Mouse (Mus musculus): ENCODE data around the gene Ube3b.

GRCm38 (mm10) chr5:114434359-114434758 is 54.0 kb downstream of the Ube3b start:
- TF ChIP-seq CTCF (IDR thresholded peaks at IDR 0.05; ENCODE audit: control insufficient read depth, insufficient read depth, insufficient read length) = no peak
- no peak for TF ChIP-seq USF1 (IDR thresholded peaks at IDR 0.05; ENCODE audit: low read depth)
- no peak for TF ChIP-seq MAX (IDR thresholded peaks at IDR 0.05)
- TF ChIP-seq FOSL1 (IDR thresholded peaks at IDR 0.05; ENCODE audit: insufficient read depth, low read length, poor library complexity, severe bottlenecking) = no peak
- TF ChIP-seq MYOD1 (IDR thresholded peaks at IDR 0.05; ENCODE audit: control insufficient read depth, insufficient read length, low read depth) = no peak
